Mouse (Mus musculus) cerebellum, adult 9-11 months (tissue): ENCODE results near the gene Myo9b.
"Not testable (repeated sequence)": the region's sequence is repeated elsewhere in the genome, so short reads cannot be mapped to it uniquely, and the experiment has no call there.

Experiments used
- DNase-seq: peaks from one replicate; pipeline ENCODE4 v3.0.0; 2022

Gene Myo9b

DNA sequence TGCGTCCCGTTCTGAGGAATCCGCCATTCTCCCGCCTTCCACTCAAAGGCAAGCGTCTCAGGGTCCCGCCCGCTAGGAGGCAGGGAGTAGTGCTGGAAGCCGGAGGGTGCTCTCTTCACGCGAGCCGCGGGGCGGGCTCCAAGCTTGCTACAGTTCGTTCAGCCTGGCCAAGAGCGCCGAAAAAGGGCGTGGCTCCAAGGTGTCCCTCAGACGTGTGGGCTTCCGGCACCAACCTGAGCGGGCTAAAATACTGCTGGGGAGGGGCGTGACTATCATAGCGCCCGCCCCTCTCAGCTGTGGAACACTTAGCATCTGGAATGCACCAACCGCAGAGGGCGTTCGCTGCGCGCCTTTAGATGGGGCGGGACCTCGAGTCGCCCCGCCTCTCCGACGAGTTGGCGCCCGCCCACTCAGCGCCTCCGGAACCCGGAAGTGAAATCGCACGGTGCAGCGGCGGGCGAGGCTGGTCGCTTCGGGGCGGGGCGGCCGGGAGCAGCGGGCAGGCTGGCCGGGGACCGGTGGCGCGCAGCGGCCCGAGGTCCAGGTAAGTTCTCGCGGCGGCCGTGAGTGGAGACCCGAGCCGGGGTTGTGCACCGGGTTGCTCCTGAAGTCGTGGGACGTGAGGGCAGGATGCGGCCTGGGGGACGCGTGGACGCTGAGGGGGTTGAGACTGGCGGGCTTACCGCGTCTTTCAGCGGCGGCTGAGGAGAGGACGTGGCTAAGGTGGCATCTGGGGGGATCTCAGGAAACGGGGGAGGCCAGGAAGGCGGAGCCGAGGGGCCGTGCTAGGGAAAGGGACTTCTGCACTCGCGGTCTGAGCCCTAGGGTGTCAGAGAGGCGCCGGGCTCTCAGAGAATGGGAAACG, at the start of gene Myo9b, which contains the start of gene Haus8:
Gene Myo9b, plus strand, starts transcription at position 429 of the 865 bp plus-strand sequence.
Gene Haus8, minus strand, starts transcription at position 649 of the 865 bp plus-strand sequence.
- DNase-seq, result peak; percentile 95

DNA sequence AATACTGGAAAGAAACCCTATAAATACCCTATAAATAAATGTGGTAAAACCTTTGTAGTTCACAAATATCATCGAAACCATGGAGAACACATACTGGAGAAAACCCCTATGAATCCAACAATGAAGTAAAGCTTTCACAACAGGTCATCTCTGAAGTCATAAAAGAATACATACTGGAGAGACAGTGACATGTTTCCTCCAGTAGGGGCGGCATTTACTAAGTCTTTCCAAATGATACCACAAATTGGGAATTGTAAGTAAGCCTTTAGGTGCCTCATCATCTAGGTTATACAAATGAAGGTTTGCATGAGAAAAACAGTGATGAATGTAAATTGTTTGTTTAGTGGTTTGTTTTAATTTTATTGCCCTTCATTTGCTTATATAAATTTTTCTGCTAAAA, 48.0 kb upstream of the Myo9b start:
- no peak for DNase-seq

DNA sequence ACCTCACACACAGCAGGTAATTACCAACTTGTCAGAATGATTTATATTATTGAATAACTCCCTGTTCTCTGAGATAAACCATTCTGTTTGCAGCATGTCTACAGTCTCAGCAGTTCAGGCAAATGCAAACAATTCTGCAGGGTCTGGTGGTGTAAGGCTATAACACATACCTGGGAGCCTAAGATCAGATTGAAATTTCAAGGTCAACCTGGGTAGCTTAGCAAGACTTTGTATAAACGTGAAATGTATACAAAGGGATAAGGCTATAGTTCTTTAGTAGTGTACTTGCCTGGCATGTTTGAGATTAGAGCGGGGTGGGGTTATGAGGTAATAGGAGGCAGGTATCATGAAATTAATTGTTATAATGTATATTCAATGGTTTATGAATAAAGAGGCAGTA, 29.8 kb upstream of the Myo9b start:
- no peak for DNase-seq

GRCm38 (mm10) chr8:71248203-71248602, 24.3 kb upstream of the Myo9b start:
- DNase-seq, result no peak

DNA sequence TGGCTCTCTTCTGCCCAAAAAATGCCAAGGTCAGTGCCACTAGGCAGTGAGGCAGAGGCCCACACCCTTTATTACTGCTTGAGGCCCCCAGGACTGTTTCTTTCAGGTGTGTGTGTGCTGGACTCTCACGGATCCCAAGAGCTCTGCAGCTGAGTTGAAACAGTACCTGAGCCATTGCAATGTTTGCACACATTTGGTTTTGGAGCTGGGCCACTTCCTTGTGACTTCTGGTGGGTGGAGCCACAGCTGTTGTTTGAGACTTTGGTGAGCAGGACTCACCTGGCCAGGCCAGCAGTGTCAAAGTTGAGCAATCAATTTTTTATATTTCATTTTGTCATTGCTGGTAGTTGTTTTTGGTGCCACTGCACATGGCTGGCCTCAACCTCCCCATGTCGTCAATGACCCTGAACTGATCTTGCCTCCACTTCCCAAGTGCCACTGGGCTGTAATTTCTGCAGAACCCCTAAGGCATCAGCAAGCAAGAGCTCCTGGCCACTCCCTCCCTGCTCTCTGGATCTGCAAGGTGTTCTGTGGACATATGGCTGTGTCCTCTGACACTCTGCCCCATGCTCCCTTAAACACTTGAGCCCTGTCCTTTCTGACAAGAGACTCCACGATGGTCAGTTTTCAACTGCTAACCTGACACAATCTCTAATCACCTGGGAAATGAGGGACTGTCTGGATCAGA, 15.8 kb upstream of the Myo9b start:
- no peak for DNase-seq

GRCm38 (mm10) chr8:71261234-71261633, 11.3 kb upstream of the Myo9b start:
- no peak for DNase-seq

GRCm38 (mm10) chr8:71267690-71268089, 4.8 kb upstream of the Myo9b start:
- no peak for DNase-seq

GRCm38 (mm10) chr8:71268286-71268685, 4.2 kb upstream of the Myo9b start:
- DNase-seq, result not testable (repeated sequence)

DNA sequence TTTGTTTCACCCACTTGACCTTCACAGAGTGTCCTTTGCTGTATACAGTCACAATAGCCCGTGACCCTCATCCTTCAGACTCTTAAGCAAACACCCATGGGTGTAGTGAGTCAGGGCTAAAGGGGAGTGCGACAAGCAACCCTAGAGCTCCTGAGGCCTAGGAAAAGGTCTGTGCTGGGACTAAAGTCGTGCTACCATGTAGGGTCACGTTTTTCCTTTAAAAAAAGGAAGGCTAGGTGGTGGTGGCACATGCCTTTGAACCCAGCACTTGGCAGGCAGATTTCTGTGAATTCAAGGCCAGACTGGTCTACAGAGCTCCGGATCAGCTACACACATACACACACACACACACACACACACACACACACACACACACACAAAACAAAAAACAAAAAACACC, 884 bp upstream of the Myo9b start:
- DNase-seq, result no peak

- no peak for DNase-seq
These were observed 617 bp downstream of the Myo9b start for GRCm38 (mm10) chr8:71273151-71273510.

DNA sequence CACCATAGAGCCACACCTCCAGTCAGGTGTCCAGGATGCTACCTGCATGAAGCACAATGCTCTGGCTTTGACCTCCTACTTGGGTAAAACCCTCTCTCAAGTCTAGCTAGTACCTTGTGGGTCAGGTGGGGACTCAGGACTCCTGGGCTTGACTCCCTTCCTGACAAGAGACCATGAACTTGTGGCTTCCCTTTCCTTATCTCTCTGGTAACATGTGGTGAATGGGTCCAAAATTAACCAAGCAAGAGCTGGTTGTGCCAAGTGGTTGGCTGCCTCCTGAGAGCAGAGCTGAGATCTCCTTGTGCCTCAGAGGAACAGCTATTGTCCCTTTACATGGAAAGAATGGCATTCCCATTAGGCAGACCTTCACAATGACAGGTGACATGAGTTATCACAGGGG, 2.0 kb downstream of the Myo9b start:
- no peak for DNase-seq

DNA sequence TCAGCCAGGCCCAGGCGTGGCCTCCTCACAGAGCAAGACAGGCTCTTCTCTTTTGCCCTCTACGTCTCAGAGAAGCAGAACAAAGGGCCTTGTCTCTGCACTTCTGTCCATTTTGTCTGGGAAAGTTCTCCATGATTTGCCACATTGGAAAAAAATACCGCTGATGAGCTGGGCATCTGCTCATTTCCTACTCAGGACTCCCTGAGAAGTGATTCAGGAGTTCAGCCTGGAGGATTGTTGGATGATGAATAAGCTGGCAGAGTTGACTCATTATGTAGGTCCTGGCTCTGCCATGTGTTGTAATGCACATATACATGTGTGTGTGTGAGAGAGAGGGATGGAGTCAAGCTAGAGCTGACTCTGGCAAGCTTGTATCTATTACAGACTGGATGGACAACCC, 3.7 kb downstream of the Myo9b start:
- DNase-seq, result no peak

DNA sequence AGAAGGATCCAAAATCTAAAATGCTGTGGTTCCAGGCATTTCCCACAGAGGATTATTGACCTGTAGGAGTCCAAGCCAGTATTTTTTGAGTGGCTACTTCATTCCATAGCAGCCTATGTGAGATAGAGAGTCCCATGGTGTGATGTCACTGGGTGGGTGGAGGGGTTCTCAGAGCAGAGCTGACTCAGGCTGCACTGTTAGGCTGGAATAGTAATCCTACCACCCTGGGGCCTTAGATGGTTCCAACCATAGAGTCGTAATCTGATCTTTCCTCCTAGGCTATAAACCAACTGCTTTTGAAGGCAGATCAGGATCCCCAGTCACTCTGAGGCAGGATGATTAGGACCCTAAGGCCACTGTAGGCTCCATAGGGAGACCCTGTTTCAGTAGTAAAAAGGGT, 6.9 kb downstream of the Myo9b start:
- DNase-seq, result not testable (repeated sequence)

DNA sequence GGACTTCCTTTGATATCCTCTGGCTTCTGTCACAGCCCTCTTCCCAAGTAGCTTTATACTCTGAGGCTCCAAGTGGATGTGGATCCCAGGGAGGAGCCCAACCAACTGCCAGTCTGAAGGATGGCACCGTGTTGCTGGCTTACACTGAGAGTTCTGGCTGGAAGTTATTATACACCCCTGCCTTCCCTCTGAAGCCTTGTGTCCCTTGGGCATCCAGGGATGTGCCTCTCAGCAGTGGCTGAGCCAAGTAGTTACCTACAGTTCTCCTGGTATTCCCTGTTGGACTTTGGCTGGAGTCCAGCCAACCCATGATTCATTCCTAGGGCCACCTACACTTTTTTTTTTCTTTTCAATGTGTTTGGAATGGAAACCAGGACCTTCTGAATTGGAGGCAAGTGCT, 9.2 kb downstream of the Myo9b start:
- not testable (repeated sequence) for DNase-seq

- DNase-seq, result no peak
These were observed 10.1 kb downstream of the Myo9b start for GRCm38 (mm10) chr8:71282621-71283020.

GRCm38 (mm10) chr8:71286223-71286622, 13.7 kb downstream of the Myo9b start:
- not testable (repeated sequence) for DNase-seq

DNA sequence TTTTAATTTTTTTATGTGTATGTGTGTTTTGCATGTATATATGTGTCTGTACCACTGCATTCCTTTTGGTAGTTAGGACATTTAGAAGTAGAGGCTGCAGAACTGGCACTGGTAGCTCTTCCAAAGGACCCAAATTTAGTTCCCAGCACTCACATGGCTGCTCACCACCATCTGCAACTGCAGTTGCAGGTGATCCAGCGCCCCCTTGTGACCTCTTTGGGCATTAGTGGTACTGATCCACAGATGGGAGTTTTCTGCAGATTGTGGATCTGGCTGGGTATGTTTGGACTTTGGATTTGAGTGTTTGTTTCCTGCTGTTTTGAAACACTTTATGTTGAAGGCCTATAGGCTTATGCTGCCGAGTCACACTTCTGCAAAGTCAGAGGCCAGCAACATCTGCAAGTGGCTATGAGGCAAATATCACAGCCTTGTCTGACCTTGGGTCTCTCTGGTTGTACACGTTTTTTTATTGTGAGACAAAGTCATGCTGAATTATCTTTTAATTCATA, 16.0 kb downstream of the Myo9b start:
- DNase-seq, result no peak

DNA sequence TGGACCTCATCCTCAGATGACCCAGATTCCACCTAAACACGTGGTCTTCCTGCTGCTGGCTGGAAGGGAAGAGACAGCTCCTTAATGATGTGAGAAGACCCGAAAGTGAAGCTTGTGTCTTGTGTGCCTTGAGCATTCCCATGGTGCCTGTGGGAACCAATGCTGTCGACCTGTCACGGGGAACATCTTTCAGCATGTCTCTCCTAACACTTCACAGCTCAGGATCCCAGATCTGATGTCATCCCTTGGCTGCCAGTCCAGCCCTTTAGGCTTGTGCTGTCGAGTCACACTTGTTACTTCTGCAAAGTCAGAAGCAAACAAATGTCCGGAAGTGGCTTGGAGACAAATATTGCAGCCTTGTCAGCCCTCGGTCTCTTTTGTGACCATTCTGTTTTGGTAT, 16.6 kb downstream of the Myo9b start:
- DNase-seq, result no peak

DNA sequence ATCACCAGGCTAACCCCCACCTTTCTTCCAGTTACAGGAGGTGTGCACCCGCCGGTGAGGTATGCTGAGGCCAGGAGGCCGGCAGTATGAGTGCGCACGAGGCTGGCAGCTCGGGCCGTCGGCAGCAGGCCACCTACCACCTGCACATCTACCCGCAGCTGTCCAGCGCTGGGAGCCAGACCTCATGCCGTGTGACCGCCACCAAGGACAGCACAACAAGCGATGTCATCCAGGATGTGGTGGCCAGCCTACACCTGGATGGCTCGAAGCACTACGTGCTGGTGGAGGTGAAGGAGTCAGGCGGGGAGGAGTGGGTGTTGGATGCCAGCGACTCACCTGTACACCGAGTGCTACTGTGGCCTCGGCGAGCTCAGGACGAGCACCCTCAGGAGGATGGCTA, 17.7 kb downstream of the Myo9b start:
- DNase-seq, result no peak

DNA sequence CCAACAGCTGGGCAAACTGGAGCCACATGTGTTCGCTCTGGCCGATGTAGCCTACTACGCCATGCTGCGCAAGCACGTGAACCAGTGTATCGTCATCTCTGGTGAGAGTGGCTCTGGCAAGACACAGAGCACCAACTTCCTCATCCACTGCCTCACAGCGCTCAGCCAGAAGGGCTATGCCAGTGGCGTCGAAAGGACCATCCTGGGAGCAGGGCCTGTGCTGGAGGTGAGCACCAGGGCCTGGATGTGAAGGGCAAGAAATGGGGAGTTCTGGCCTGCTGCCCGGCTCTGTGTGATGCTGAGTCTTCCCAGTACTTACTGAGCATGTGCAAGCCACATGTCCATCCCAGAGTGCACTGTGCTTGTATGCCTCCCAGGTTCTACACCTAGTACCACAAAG, 18.4 kb downstream of the Myo9b start:
- no peak for DNase-seq

- DNase-seq, result no peak
These were observed 18.8 kb downstream of the Myo9b start for GRCm38 (mm10) chr8:71291351-71291750.

- DNase-seq, result not testable (repeated sequence)
These were observed 21.4 kb downstream of the Myo9b start for GRCm38 (mm10) chr8:71293930-71294329.

DNA sequence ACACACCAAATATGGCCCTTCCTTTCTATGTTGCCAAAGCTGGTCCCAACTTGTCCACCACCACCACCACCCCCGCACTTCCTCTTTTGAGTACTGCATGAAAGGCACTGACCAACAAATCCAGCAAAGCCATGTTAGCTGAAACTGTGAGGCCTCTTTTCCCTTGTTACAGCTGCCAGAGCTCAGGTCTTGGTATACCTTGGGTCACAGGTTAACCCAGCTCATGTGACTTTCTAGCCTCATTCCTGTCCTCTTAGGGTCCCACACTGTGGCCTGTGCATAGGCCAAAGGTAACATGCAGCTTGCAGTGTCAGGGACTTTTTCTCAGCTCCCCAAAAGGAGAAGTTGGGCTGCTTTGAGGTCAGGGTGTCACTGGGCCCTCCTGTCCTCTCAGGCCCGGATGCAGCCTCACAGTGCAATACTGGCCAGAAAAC, 23.7 kb downstream of the Myo9b start:
- no peak for DNase-seq

DNA sequence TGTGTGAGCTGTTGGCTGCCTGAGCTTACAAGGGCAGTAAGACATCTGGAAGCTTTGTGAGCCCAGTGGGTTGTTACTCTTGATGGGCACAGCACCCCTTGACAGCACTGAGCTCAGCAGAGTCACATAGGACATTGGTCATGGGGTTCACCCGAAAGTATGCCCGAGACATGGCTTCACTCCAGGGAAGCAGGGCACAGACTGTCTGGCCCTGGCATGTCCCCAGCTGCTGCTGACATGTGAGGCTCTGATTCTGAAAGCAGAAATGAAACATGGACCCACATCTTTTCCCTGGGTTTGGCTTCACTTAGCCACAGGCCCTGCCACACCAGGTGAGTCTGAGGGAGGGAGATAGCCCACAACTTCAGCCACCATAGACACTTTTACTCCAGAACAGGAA, 24.3 kb downstream of the Myo9b start:
- no peak for DNase-seq
